Mouse (Mus musculus) inflammation-experienced regulatory T-cells, adult 6 months (primary cell): Measurements from ENCODE around the gene Alyref. TPM values are rescaled to one million over a fixed set of nuclear protein-coding genes. Genes with fewer than 3 reads are reported as not detected.
"Not testable (repeated sequence)": the region's sequence is repeated elsewhere in the genome, so short reads cannot be mapped to it uniquely, and the experiment has no call there.

Experiments
- ATAC-seq: one replicate; pipeline ENCODE4 v1.8.0; 2017
- polyA plus RNA-seq, 3 experiments: library from polyadenylated mRNA; unstranded; fragments of 100-300 nt; shearing (Covaris generic); gene quantifications; one replicate each; pipeline ENCODE4 v1.2.1; 2017

Alyref gene
- polyA plus RNA-seq, 3 experiments from 2014 or later = 15.8 to 76.9 (median 47.7) TPM

- peak; percentile 83 for ATAC-seq
These were observed 25.2 kb downstream of the Alyref start, which contains the start of gene P4hb for GRCm38 (mm10) chr11:120572752-120573584. Gene P4hb, minus strand, starts transcription at chr11:120573253.

- peak; percentile 5 for ATAC-seq
These were observed 25.8 kb downstream of the Alyref start for GRCm38 (mm10) chr11:120572417-120572751.

DNA sequence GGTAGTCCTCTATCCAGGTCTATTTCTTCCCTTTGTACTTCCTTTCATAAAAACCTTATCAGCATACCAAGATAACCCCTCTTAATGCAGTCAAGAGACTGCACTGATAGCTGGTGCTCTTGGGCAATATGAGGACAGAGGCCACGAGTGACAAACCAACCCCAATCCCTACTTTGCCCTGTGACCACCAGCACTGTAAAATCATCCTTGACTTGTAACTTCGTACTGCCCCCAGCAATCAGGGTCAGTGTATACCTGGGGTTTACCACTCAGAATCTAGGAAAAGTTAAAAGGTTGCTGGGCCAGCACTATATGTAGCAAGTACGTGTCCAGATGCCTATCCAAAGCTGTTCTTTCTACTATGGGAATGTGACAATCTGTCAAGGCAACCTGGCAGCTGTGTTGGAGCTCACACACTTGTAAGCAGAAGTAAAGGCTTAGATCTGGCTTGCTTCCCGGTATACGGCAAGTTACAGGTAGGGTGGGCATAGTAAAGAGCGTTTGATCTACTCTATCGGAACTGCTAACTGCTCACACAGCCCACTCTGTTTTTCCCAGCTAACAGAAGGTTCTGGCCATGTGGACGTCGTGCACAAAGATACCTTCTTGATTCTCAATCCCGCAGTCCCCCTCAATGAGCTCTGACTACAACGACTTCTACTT, 26.3 kb downstream of the Alyref start:
- ATAC-seq = no peak

- ATAC-seq = no peak
These were observed 27.0 kb downstream of the Alyref start for GRCm38 (mm10) chr11:120571122-120571521.

DNA sequence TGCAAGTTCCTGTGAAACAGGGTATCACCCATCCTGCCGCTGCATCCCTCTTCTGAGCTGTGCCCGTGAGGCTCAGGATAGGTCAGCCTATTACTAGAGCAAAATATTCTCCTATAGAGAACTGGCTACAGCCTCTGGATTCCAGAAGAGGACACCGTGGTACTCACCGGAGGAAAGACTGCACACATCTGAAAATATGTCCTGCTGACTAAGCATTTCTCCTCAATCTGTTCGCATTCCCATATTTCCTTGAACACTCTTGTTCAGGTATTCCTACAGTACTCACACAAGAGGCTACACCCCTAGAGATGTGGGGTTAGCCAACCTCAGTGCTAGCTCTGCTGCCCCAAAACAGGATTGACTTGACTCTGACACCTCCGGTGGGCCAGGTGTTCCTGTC, 29.8 kb downstream of the Alyref start:
- ATAC-seq = no peak

DNA sequence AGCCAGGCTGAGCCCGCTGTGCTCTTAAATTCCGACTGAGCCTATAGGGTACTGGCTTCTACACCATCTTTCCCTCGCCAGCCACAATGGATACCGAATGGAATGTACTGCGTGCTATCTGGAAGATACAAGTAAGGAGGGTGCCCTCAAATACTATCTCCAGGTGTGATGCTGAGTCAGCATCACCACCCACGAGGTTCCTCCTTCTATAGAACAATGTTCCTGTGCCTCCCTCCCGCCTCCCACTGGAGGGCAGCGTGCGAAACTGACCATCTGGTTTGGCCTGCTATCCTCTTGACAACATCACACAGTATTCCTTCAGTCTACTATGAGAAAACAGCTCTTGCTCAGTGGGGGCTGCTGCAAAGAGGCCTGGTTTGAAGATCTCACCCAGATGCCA, 33.1 kb downstream of the Alyref start:
- no peak for ATAC-seq

GRCm38 (mm10) chr11:120562949-120563348, 35.2 kb downstream of the Alyref start:
- no peak for ATAC-seq

DNA sequence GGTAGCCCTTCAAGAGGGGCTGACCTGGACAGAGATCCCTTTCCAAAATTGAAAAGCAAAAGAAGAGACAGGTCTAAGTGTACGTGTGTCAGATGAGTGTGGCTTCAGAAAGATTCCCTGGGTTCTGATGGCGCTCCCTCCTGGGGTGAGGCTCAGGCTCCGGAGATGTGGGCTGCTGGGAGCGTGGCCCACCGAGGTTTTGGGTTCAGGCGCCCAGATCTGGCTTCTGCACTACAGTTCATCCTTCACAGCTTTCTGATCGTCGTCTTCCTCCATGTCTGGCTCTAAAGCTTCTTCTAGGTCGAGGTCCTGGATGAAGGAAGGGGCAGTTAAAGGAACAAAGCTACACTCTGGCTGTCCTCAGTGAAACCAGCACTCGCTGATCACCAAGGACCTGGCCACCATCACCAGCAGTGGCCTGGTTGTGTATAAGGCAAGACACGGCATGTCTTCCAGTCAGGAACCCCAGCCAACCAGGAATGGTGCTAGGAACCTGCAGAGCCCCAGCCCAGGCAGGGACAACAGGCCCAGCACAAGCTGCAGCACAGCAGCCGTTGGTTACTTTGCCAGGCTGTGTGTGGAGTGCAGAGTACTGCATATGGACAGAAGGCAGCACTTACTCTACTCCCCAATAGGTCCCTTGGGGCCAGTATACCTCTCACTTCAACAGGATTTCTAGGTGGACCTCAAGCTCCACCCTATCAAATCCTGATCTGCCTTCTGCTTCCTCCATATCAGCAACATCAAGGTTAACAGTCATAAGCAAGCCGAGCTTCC, 37.0 kb downstream of the Alyref start:
- ATAC-seq = no peak

DNA sequence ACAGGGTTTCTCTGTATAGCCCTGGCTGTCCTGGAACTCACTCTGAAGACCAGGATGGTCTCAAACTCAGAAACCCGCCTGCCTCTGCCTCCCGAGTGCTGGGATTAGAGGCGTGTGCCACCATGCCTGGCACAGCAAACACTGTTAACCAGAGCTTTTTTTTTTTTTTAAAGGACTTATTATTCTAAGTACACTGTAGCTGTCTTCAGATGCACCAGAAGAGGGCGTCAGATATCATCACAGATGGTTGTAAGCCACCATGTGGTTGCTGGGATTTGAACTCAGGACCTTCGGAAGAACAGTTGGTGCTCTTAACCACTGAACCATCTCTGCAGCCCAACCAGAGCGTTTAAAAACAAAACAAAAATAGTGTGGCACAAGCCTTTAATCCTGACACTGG, 39.3 kb downstream of the Alyref start:
- ATAC-seq = not testable (repeated sequence)

DNA sequence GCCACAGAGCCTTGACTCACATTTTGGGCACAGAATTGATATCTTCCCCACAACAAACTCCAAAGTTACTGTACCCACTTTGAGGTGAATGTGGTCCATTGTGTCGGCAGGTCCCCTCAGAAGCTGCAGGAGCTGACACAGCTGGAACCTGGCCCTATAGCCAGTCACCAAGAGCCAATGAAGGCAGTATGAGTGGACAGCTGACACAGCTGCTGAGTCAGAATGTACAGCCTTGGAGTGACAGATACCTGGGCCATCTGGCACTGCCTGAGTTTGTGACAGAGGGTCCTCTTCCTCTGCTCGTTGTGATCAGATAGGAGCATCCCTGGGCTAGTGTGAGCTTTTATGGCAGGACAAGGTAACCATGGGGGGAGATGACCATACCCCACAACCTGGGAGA, 42.9 kb downstream of the Alyref start:
- ATAC-seq = no peak

DNA sequence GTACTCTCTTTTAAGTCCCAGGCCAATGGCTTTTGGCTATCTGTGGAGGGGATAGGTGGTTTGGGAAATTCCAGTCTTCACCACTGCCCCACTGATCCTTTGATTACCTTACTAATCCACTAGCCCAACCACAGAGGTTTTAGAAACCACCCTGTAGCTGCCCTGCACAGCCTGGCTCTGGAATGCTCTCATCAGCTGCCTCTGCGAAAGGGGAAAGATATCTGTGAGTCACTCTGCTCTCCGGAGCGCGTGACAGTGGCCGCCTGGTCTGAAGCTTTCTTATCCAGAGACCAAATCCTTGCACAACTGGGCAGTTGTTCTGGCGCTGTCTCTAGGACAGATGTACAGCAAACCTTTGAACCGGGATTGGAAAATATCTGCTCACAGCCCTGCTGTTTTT, 43.3 kb downstream of the Alyref start:
- no peak for ATAC-seq

DNA sequence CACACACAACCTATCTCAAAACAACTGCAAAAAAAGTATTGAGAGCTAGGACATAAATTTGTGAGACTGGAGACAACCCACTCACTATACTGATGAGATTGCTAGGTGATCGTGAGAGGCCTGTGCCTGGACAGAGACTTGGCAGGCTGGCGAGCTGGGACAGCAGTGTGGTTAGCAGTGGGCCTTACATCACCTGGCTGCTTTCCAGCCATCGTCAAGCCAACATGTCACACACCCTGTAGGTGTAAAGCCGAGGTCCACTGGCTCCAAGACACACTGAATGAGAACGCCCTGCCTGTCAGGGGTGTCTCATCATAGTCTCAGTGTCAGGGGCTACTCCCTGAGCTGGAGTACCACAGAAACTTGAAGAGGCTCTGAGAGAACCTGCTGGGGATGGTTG, 45.4 kb downstream of the Alyref start:
- no peak for ATAC-seq

GRCm38 (mm10) chr11:120550810-120551440, 47.2 kb downstream of the Alyref start, which contains the start of gene Ppp1r27:
Gene Ppp1r27, minus strand, starts transcription at chr11:120551132.
- no peak for ATAC-seq

DNA sequence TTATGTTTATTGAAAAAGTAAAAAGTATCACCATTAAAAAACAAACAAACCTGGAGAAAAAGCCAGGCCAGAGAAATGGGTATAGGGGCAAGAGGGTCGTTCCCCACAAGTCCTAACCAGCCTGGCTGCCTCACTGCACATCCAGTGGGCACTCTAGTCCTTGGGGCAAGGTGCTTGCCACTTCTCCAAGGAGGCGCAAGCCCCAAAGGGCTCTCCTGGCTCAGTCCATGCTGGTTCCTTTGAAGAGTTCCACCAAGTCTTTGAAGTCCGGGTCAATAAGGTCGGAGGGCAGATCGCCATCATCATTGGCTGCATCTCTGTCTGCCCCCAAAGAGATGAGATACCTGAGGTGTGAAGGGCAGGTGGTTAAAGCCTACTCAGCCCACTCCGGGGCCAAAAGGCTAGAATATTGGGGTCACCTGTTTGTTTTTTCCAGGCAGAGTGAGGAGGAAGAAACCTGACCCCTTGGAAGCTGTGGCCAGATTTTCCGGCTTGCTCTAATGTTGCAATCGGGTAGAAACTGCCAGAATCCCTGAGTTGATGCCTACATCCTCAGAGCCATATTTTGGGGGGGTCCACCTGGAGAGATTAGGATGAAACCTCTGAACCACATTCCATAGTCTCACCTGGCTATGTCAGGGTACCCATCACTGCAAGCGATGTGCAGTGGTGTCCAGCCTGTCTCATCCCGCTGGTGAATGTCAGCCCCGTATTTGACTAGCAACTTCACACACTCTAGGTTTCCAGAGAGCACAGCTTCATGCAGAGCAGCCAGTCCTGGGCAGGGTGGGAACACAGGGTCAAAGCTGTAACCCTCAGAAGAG, 48.0 kb downstream of the Alyref start:
- ATAC-seq = no peak

DNA sequence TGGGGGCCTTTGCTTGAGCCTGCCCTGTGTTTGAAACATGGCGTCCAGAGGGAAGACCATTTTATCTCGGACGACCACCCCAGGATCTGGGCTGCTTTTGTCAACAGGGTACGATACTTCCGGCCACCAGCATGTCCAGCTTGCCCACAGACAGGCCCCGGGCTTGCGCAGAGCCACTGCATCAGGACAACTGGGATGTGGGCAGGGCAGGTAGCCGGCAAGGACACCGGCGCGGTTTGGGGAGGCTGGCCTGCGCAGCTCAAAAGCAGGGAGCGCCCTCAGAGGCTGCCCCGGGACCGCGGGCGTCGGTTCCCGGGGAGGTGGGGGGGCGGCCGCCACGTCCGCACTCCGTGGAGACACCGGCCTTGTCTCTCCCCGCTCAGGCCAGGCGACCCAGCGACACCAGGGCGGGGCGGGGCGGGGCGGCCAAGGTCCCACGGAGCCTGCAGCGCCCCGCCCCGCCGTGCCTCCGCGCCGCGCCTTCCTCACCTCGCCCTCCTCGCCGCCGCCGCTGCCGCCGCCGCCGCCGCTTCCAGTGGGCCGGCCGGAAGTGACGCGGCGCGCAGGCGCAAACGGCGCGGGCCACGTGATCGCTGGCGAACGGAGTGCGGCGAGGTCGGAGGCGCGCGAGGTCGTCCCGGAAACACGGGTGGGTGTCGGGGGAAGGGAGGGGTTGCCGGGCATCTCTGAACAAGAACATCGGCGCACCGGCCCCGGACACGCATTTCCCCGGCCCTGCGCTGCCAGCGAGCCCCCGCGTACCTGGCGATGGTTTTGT, 48.8 kb downstream of the Alyref start, which contains the start of gene Mcrip1:
TSS of gene Mcrip1 (minus strand) at position 560 of the 778 bp plus-strand sequence.
- ATAC-seq = peak; percentile 78

DNA sequence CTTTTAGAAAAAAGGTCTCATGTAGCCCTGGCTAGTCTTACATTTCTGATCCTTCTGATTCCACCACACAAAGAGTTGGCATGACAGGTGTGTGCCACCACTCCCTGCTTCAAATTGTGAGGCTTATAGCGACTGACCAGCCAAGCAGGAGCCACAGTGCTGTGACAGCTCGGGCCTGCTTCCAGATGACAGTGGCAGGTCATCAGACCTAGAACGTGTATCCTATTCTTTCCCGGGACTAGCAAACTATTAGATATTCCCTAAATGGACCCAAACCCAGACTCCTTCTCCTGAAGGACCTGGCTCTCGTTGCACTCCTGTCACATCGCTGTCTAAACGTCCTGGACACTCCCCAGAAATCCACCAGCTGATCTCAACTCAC, 49.4 kb downstream of the Alyref start:
- no peak for ATAC-seq

DNA sequence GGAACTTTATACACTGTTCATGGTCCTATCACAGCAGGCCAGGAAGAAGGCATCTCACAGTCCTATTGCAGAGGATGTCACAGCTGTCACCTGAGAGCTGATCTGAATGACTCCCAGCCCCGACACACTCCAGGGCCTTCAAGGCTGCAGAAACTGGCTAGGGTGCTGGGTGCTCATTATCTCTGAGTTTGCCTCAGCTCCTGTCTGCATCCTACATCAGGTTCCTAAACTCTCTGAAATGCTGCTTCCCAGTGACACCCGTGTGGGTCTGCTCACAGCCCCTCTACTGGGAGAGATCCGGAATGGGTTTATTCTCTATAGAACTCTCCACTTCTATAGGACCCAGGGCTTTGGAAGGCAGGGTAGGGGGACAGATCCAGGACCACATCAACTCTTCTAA, 50.0 kb downstream of the Alyref start:
- ATAC-seq = no peak

DNA sequence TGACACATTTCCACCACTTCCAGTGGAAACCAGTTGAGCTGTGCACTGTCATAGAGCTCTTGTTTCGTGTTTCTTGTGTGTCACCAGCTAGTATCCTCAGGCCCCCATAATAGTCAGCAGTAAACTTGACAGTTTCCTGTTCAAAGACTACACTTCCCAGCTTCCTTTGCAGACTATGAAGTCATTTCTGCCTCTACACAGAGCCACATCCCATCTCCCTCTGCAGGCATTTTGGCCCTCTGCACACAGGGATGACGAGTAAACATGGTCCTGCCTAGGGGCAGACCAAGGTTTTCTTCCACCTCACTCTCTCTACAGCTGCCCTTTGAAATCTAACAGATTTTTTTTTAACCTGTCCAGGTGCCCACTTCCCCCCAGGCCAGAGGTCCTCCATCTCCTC, 50.7 kb downstream of the Alyref start:
- ATAC-seq = peak; percentile 58

- no peak for ATAC-seq
These were observed 52.2 kb downstream of the Alyref start for GRCm38 (mm10) chr11:120545964-120546363.

DNA sequence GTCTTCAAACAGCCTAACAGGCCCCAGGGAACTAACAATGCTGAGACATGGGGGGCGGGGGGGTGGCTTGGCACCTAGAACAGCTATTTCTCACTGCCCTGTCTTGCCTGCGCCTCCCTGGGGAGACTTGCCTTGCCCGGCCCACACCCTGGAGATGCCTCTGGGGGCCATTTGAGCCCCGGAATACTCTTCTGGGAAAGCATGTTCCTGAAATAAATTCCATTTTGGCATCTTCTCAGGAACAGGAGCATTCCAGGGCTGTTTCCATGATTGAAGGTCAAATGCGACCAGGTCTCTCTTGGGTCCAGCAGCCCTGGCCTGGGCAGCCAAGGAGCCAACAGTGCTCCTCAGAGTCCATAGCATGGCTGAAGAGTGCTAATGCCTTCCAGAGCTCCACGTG, 55.8 kb downstream of the Alyref start:
- ATAC-seq = no peak
